Mouse (Mus musculus) adipocyte (in vitro differentiated cells): ENCODE results near the gene Abca4.

ENCODE experiments used
- DNase-seq: peaks from one replicate; pipeline ENCODE4 v3.0.0-alpha.2; 2016; ENCODE audit warnings: low spot score

Abca4 gene

DNA sequence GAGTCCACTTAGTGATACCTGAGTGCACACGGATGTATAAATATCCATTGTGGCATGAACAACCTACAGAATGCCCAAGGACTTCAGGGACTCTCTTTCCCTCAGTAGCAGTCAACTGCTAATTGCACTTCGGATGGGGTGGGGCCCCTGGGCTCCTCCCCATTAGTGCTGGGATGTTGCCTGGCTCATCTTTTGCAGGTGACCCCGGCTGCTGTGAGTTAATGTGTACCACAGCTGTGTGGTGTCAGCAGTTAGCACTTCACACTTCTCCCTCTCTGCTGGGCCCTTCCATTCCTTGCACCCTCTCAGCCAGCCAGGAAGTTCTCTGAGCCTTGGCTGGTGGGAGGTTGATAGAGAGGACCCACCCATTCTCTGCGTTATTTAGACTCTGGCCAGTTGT, 65.2 kb downstream of the Abca4 start:
- no peak for DNase-seq

DNA sequence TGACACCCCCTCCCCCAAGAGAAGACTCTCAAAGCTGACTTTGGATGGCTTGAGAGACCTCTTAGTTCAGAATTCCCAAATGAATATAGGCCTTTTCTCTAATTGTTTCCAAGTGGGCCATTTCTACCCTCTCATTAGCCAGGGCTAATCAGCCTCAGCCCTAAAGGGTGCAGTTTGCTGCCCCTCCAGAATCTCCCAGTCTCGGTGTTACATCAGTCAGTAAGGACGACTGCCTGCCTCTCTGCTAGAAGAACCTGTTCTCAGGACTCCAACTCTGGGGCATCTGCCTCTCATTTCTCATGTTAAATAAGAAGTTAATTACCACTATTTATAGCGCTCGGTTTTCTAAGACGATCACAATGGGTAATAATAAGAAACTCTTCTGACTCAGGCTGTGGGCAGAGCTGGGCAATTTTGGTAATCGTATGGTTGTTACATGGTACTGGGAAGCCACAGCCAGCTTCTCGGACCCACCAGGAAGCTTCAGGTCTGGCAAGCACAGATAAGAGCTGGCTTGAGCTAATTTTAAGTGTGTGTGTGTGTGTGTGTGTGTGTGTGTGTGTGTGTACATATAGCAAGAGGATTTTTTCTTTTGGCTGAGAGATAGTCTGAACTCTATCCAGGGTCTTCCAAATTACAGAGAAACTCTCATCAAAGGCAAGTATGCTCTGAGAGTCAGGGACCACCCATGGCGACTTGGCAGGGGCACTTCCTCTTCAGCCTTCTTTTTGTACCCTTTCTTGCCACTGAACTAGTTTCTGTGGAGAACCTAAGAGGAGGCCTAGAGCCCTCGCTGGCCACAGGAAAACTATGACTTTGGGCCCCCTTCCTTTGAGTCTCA, 67.1 kb downstream of the Abca4 start:
- no peak for DNase-seq

DNA sequence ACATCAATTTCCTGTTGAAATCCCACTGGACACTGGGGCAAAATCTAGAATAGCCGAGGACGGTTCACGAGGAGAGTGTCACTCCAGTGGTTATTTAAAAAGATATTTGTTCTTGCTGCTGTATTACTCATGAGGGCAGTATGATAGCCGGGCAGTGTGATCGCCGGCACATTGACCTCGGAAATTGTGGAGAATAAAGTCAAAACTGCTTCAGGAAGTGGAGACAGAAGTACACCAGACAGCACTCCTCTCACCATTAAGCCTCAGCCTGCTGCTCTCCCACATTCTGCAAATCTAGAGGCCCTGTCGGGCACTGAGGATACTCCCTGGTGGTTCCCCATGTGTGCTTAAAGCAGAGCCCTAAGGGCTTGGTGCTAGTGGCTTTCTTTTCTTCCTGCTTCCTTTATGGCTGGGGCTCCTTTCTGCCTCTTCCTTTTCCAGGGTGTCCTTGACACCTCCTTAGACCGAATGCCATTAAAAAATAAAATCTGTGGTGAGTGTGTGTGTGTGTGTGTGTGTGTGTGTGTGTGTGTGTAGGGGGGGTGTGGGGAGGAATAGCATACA, 74.5 kb downstream of the Abca4 start:
- no peak for DNase-seq

DNA sequence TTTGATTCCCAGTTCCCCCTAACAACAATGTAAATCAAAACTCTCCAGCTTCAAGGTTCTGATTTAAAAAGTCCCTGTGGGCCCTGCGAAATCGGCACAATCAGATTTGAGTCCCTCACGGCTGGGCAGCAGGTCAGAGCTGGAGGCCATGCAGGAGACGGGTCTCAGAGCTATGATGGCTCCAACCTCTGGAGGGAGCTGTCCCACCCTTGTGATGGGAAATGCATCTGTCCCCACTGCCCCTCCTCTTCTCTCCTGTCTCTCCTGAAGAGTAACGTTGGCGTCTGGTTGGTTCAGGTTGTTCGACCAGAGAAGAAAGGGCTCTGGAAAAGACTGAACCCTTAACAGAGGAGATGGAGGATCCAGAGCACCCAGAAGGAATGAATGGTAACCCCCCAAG, 75.5 kb downstream of the Abca4 start:
- DNase-seq: no peak

DNA sequence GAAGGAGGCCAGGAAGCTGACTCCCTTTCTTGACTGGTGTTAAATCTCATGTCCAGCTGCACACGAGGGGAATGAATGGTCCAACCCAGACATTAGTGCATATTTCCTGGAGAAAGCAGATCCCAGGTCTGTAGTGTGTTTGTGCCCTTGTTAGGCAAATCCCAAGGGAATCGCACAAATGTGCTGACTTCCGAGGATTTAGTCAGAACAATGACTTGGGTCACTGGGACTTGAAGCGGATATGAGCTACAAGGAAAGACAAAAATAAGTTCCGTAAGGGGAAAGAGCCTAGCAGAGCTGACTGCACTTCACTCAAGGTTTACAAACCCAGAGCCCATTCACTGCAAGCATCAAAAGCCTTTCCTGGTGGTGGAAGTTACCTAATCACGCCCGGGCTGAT, 76.0 kb downstream of the Abca4 start:
- no peak for DNase-seq

DNA sequence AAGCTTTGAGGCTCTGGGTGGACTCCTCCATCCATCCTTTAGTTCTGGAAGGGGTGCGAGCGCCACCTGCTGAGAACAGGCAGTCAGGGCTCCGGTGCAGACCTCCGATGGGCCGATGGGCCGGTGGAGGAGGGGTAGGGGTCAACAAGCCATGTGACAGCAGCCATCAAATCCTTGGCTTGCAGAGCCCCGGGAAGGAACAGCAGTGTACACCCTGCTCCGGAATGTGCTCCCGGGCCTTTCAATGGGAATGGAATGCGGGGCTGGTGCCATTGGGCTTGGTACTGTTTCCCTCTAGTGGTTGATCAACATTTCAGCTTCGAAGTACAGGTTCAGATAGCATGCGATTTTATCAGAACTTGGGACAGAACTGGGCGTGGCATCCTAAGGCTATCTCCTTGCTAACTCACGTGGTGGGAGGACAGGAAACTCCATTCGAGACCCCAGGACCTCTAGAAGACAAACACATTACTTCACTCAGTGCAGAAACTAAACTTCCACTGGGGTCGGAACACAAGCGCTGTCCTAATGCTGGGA, 78.0 kb downstream of the Abca4 start:
- peak; percentile 84 for DNase-seq

DNA sequence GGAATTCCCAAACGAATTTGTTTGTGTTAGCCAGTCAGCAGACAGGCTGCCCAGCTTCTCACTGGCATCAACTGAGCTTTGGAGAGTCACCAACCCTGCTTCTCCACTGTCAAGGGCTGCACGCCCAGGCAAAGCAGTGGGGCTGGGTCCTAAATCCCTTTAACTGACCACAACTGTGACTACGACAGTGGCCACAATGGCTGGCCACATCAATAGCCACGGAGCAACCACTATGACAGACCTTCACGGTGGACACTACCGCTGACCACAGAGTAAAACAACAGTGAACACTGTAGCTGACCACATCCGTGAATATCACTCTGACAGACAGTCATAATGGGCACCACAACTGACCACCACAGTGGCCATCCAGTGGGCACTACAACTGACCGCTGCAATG, 78.6 kb downstream of the Abca4 start:
- DNase-seq: no peak

DNA sequence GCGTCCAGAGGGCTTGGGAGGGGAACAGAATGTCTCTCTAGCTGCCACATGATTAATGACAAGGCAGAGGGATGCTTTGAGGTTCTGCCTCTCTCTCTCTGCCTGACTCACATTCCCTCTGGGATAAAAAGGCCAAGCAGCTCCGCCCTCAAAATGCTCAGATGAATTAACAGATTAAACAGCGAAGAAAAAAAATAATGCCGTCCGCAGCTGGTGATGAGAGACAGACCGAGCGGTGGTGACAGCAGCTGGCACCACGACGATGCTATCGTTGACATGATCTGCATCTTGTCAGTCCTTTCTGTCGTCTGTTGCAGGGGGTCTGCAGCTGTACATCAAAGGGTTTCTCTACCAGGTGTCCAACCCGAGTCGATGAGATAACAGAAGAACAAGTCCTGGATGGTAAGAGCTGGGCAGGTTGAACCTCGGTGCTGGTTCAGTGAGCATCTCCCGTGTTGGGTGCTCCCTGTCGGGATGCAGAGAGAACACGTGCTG, 84.8 kb downstream of the Abca4 start:
- DNase-seq: no peak

DNA sequence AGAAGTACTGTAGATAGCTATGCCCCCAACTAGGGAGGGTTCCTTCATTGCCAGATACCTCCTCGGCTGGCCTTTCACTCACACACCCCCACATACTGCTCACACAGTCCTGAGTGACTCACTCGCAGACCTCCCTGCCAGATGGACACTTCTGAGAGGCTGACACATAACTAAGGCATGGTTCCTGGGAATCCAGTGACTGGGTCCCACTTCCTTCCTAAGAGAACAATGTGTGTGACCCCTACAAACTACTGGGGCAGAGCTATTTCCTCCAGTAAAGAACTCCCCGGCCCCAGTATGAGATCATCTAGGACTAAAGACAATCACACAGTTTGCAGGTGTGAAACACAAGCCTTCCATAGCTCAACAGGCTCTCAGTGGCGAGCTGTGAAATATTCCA, 86.5 kb downstream of the Abca4 start:
- DNase-seq: peak; percentile 69

DNA sequence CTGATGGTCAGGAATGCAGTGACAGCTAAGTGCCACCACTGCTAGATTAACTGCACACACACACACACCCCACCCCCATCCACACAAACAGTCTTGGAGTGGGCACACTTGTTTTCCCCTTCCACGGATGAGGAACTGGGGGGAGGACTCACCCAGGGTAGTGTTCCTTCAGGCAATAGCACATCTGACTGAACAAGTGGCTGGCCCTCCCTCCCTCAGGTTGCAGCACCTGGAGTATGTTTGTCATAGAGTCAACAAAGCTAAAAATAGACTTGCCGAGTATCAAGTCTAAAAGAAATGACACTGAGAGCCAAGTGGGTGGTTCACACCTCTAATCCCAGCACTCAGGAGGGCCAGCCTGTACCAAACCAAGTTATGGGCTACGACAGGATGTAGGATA, 87.4 kb downstream of the Abca4 start:
- DNase-seq: no peak

DNA sequence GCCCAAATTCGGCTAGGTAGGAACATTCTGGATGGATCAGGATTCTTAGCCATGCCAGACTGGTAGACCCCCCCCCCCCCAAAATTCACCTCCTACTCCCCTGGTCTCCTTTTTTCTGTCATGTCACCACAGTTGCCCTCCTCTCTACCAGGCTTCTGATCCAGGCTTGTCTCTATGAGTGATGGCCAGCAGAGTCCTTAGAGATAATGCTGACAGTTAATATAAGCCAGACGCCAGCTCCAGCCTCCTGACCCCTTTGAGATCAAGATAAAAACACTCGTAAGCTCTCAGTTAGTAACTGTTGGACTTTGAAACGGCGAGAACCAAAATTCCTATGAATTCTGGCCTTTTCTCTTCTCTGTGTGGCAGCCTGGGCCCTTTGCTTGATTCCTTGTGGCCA, 89.0 kb downstream of the Abca4 start:
- no peak for DNase-seq

DNA sequence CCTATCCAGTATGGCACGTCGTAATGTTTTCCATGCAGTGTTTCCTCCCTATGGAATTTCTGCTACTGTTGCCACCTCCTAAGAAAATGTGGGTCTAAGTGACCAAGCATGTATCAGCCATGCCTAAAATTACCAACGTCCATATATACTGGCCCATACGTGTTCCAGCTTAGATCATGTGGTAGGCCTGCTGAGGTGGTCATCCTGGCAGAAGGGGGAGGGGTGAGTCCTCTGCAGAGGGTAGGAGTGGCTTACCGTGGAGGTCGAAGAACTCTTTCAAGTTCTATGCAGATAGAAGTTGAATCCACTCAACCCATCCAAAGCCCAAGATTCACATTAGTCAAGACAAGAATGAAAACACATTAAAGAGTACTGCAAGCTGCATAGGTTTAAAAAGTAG, 89.6 kb downstream of the Abca4 start:
- no peak for DNase-seq

DNA sequence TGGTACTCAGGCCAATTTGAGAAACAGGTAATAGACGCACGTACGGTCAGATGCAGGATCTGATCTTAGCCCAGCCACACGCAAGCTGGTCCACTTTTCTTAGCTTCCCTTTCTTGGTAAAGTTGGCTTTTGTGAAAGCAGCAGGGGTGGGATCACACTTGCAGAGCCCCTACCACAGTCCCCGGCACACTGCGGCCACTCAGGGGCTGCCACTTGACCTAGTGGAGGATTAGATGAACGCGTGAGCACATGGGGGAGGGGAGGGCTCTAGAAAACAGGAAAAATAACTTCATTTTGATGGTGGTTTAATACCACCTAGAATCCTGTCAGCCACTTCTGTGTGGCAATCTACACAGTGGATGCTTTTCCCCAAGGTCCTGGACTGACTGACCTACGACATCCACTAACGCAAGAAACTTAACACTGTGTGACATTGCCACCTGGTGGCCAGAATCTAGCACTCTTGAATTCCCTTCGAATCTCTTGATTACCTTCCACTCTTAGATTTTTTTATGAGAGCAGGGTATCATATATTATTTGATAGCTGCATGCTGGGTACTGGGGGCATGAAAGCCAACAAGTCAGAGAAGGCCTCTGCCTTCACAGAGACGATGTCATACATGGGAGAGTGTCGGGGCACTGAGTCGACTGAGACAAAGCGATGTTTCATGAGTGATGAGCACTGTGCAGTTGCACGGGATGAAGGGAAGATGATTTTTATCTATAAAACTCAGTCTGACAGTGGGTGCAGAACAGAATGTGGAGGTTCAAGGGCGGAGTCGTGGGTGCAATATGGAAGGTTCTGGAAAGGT, 96.6 kb downstream of the Abca4 start:
- peak; percentile 69 for DNase-seq

DNA sequence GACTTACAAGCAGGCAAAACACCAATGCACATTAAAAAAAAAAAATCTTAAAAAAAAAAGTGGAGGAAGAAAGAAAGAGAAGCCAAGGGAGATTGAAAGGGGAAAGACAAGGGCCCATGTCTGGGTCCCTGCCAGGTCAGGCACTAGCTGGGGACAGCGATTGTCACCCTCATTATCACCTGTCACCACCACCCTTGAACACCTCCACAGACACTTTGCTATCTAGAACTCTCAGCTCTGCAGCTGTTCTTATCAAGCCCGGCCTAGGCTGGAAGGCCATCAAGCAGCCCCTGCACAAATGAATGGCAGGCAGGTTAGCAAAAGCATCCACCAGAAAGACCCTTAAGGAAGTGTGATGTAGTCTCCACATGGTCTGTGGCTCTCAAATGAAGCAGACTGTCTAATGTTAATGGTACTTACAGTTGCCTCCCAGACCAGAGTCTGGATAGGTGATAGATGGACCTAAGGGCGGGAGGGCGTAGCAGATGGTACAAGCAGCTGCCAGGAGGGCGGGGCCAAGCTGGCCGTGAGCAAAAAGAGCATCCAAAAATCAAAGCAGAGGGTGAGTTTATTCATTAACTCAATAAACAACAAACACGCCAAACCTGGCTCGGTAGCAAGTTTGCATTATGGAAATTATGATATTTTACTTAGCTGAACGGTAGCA, 98.1 kb downstream of the Abca4 start:
- no peak for DNase-seq

DNA sequence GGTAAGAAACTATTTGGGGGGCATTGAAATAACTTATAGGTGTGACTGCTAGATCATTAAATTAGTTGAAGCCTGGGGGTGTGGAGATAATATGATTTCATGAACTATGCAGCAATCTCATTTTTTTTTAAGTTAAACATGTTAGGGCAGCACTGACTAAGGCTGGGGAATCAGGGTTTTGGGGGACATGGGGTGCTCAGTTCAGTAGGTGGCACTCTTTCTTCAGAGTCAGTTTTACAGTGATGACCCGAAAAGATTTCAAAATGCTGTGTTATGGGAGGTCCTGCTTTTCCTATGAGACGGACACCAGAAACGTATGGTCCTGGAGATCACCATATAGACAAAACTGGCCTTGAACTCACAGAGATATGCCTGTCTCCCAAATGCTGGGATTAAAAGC, 99.2 kb downstream of the Abca4 start:
- no peak for DNase-seq

DNA sequence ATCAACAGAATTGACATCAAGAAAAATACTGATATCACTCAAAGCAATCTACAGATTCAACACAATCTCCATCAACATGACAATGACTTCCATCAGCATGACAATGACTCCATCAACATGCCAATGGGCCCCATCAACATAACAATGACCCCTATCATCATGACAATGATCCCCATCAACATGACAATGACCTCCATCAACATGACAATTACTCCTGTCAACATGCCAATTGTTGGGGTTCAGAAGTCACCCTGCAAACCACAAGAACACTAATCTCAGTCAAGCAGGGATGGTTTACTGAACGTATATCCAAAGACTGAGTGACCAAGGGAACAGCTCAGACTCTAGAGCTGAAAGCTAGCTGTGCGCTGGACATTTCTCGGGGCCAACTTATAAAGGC, 101.2 kb downstream of the Abca4 start:
- DNase-seq: no peak

DNA sequence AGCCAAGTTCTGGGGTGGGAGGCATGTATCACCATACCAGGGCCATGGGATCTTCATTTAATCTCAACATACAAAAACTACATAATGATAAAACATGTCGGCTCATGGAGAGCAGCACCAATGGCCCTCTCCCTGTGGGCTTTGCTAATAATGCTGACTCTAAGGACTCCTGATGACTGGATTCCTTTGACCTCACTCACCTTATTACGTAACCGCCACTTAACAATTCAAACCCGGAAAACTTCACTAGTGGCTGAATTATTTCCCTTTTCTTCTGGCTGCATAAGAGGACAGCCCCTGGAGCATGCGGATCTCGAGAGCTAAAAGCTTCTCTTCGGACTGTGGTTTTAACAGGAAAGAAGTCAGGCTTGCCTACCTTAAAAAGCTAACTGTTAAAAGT, 106.6 kb downstream of the Abca4 start:
- DNase-seq: no peak

DNA sequence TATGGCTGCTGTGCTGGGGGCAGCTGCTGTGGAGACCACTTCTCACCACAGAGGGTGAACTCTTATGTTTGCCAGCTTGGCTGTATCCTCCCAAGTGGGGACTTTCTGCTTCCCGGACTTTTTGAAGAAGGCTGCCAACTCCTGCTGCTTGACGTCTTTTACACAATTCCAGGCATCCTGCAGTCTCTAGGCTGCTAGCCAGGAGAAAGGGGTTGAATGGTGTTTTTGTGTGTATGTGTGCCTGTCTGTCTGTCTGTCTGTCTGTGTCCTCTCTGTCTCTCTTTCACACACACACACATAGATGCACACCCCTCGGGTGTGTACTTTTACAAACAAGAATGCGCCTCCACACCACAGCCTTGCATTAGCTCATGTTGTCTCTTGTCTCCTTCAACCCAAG, 108.2 kb downstream of the Abca4 start:
- DNase-seq: peak; percentile 73

DNA sequence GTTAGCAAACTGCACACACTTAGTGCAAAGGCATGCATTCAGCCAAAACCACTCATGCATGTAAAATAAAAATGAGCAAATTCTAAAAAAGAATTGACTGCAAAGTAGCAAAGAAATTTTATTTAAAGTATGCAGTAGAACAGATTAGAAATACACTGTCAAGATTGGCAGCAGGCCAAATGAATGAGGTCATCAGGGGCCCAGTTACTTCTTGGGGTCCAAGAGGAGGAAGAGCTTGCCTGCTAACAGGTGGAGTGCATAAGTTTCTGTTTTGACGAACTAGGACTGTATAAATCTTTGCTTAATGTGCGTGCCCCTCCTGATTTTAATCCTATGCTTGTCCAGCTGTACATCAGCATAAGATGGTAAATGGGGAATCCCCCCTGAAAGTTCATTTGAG, 109.8 kb downstream of the Abca4 start:
- DNase-seq: no peak

DNA sequence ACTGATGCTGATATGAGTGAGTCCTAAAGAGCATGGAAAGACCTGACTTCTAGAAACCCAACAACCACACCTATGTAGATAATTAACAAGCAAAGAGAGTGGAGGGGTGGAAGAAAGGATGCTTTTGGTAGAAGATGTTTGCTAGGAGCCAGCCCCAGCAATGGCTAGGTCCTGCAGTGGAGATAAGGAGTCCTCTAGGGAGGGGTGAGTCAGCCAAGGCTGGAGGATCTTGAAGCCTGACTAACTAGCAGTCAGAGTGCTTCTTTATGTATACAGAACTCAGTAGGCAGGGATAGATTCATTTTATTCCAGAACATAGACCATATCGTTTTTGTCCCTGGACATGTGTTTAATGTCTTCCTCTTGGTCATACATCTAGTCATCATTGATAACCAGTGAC, 115.2 kb downstream of the Abca4 start:
- no peak for DNase-seq

DNA sequence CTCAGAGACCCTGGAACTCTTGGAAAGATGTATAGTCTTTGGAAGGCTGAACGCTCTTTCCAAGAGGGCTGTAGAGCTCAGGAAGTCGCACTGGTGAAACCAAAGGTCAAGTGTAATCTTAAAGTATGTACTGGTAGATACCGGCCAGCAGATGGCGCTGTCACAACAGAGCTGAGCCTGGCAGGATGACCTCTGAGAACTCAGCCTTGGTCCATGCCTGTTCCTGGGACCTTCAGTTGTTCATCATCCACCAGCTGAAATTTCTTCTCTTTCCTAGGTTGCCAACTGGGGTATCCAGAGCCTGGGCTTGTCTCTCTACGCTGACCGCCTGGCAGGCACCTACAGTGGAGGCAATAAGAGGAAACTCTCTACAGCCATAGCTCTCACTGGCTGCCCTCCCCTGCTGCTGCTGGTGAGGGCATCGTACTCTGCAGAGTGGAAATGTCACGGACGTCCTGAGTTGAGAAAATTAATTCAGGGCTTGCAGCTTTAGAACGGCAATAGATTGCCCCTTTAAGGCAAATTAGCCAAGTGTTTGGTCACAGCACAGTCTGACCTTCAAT, 125.5 kb downstream of the Abca4 start:
- DNase-seq: peak; percentile 72
